Mouse (Mus musculus) thymus, adult 2 months (tissue): ENCODE data around the gene Fam92b.

Experiments
- CTCF ChIP-seq: fragments of 200-500 bp; IDR thresholded peaks from 2 replicates; pipeline ENCODE4 v1.5.1; 2012; ENCODE audit warnings: mild to moderate bottlenecking, control low read depth, low read length, moderate library complexity, borderline replicate concordance; ENCODE audit not compliant: control insufficient read depth, poor library complexity, insufficient read depth; ENCODE audit errors: extremely low read depth
- POLR2A ChIP-seq: fragments of 200-500 bp; IDR thresholded peaks from 2 replicates; pipeline ENCODE4 v1.6.1; 2012; ENCODE audit warnings: mild to moderate bottlenecking, low read length, control low read depth, moderate library complexity; ENCODE audit not compliant: control insufficient read depth, poor library complexity, insufficient read depth; ENCODE audit errors: extremely low read depth

DNA sequence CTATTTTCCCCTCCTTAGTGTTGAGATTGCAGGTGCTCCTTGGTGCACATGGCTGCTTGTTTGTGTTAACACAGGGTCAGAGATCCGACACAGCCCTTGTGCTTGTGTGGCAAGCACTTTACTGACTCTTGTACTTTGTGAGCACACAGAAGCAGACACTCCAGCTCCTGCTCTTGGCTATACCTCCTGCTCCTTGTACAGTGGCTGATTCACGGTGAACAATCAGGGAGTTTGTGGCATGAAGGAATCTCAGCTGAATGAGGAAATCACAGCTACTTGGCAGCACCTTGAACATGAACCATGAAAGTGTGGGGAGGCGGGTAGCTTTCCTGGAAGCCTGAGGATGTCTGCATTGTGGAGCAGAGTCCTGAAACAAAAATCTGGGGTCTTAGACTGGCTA is 36.5 kb downstream of the Fam92b start:
- TF ChIP-seq CTCF (no peak), POLR2A (no peak)
